Mouse (Mus musculus) cortical plate, adult 2 months (tissue): ENCODE results near the gene Arhgap25. TPM values are rescaled to one million over a fixed set of nuclear protein-coding genes. Genes with fewer than 3 reads are reported as not detected.
A peak's percentile ranks its signal among the peaks of the same experiment; 100 is the strongest.

ENCODE experiments used
- H3K27ac ChIP-seq: fragments of 200-500 bp; 2 replicates; pipeline ENCODE4 v1.5.1; 2012; ENCODE audit warnings: low read length, control low read depth, inconsistent platforms; ENCODE audit not compliant: insufficient read depth
- H3K4me1 ChIP-seq: fragments of 200-500 bp; 2 replicates; pipeline ENCODE4 v1.6.1; 2011; ENCODE audit warnings: low read length; ENCODE audit not compliant: control insufficient read depth, insufficient read depth
- H3K4me3 ChIP-seq: fragments of 200-500 bp; 2 replicates; pipeline ENCODE4 v1.5.1; 2011; ENCODE audit warnings: mild to moderate bottlenecking, low read length, control low read depth; ENCODE audit not compliant: insufficient read depth
- CTCF ChIP-seq: fragments of 200-500 bp; IDR thresholded peaks from 2 replicates; pipeline ENCODE4 v1.5.1; 2011; ENCODE audit warnings: mild to moderate bottlenecking, control low read depth, low read length; ENCODE audit not compliant: insufficient read depth; ENCODE audit errors: extremely low read depth
- POLR2A ChIP-seq: fragments of 200-500 bp; IDR thresholded peaks from 2 replicates; pipeline ENCODE4 v1.6.1; 2011; ENCODE audit warnings: mild to moderate bottlenecking, low read length, control low read depth; ENCODE audit not compliant: insufficient read depth; ENCODE audit errors: extremely low read depth
- polyA plus RNA-seq: library from polyadenylated mRNA; depleted of rRNA; stranded (reverse); fragments of >200 nt; gene quantifications from 2 replicates; pipeline ENCODE4 v1.2.3, GENCODE M21; 2012

The Arhgap25 gene
- polyA plus RNA-seq, 1 experiment = 6.2 TPM

- Histone ChIP-seq H3K4me1 (peaks cover 4% of the 10 kb centered on the region), H3K4me3 (no peak overlapping the region), H3K27ac (no peak overlapping the region)
- TF ChIP-seq CTCF (peak; percentile 77), POLR2A (no peak)
These were observed 19.9 kb downstream of the Arhgap25 start for GRCm38 (mm10) chr6:87513046-87513767.

GRCm38 (mm10) chr6:87510999-87511398 is 22.1 kb downstream of the Arhgap25 start:
- Histone ChIP-seq H3K4me3 (no peak overlapping the region), H3K4me1 (peaks cover 3% of the 10 kb centered on the region), H3K27ac (peak overlapping the region; percentile 76; the same call in 1 of the 2 replicates)
- TF ChIP-seq POLR2A (no peak), CTCF (no peak)

- TF ChIP-seq POLR2A (no peak), CTCF (no peak)
- H3K4me3 ChIP-seq = no peak overlapping the region
- no peak overlapping the region; the same call in 1 of the 2 replicates for H3K27ac ChIP-seq
- peaks cover 3% of the 10 kb centered on the region for H3K4me1 ChIP-seq
These were observed 23.3 kb downstream of the Arhgap25 start for GRCm38 (mm10) chr6:87509806-87510205.

- Histone ChIP-seq H3K27ac (no peak overlapping the region), H3K4me1 (no peaks in the 10 kb centered on the region), H3K4me3 (no peak overlapping the region)
- TF ChIP-seq POLR2A = no peak
- TF ChIP-seq CTCF = no peak
These were observed 28.2 kb downstream of the Arhgap25 start for GRCm38 (mm10) chr6:87504875-87505274.

- Histone ChIP-seq H3K4me3 (no peak overlapping the region), H3K27ac (no peak overlapping the region), H3K4me1 (no peaks in the 10 kb centered on the region)
- no peak for TF ChIP-seq POLR2A
- no peak for TF ChIP-seq CTCF
These were observed 29.1 kb downstream of the Arhgap25 start for GRCm38 (mm10) chr6:87503976-87504375.

GRCm38 (mm10) chr6:87503536-87503935 is 29.5 kb downstream of the Arhgap25 start:
- Histone ChIP-seq H3K27ac (no peak overlapping the region), H3K4me1 (no peaks in the 10 kb centered on the region), H3K4me3 (no peak overlapping the region)
- TF ChIP-seq CTCF (no peak), POLR2A (no peak)

GRCm38 (mm10) chr6:87502831-87503286 is 30.2 kb downstream of the Arhgap25 start:
- H3K4me3 ChIP-seq = no peak overlapping the region
- H3K27ac ChIP-seq = no peak overlapping the region
- TF ChIP-seq POLR2A = no peak
- TF ChIP-seq CTCF = no peak
- no peaks in the 10 kb centered on the region for H3K4me1 ChIP-seq

GRCm38 (mm10) chr6:87502411-87502810 is 30.6 kb downstream of the Arhgap25 start:
- no peak for TF ChIP-seq POLR2A
- no peak for TF ChIP-seq CTCF
- no peak overlapping the region for H3K27ac ChIP-seq
- H3K4me3 ChIP-seq = no peak overlapping the region
- H3K4me1 ChIP-seq = no peaks in the 10 kb centered on the region

- Histone ChIP-seq H3K4me3 (no peak overlapping the region), H3K4me1 (no peaks in the 10 kb centered on the region), H3K27ac (no peak overlapping the region)
- TF ChIP-seq CTCF = no peak
- TF ChIP-seq POLR2A = no peak
These were observed 32.4 kb downstream of the Arhgap25 start for GRCm38 (mm10) chr6:87500696-87501095.

GRCm38 (mm10) chr6:87499791-87500190 is 33.3 kb downstream of the Arhgap25 start:
- H3K4me1 ChIP-seq = no peaks in the 10 kb centered on the region
- H3K4me3 ChIP-seq = no peak overlapping the region
- TF ChIP-seq CTCF = no peak
- TF ChIP-seq POLR2A = no peak
- H3K27ac ChIP-seq = no peak overlapping the region
